Mouse (Mus musculus) large intestine, adult 2 months (tissue): ENCODE results near the gene Tnfaip8l1. TPM values are rescaled to one million over a fixed set of nuclear protein-coding genes. Genes with fewer than 3 reads are reported as not detected.

Experiments
- DNase-seq: peaks from one replicate; pipeline ENCODE4 v3.0.0-alpha.2; 2012; ENCODE audit warnings: low read depth, low spot score
- WGBS: fragments of 180-500 bp; shearing (Covaris S2); methylation state at CpG from one replicate; pipeline ENCODE4 v1.1.7; 2018; 5-methylcytosine and 5-hydroxymethylcytosine counted together
- polyA plus RNA-seq: library from polyadenylated mRNA; depleted of rRNA; stranded (reverse); fragments of >200 nt; gene quantifications from 2 replicates; pipeline ENCODE4 v1.2.3, GENCODE M21; 2012; rRNA removed

Gene Tnfaip8l1
- polyA plus RNA-seq, 1 experiment = 13.6 TPM

DNA sequence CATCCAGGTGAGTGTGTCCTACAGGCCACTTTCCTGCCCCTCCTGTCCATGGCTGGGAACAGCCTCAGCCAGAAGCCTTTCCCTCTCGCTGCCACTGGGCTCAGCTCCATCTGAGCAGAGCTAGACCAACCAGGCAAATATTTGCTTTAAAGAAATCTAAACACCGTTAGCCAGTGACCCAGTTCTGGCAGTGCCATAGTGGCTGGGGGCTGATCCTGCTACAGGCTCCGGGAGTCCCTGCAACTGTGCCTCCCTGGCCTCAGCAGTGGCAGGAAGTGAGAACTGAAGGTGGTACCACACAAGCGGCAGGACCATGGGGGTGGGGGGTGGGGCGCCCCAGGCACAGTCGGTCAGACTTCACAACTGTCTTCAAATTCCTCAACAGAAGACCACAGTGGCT is 50.4 kb downstream of the Tnfaip8l1 start:
- WGBS = 28% methylated on average over 6 of the region's 6 CpGs
- DNase-seq = no peak

DNA sequence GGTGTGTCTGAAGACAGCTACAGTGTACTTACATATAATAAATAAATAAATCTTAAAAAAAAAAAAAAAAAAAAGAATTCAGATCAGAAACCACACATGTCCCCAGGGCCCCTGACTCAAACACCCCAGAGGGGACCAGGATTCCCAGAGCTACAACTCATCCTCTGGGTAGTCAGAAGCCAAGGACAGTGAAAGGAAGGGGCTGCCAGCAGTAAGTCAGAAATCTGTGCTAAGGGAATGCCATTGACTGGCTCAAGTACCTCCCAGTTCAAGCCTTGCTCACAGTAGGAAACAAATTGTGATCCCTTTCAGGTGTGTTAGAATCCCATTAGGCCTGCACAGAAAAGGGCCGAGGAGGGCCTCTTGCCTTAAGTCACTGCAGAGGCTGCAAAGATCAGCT is 52.0 kb downstream of the Tnfaip8l1 start:
- 94% methylated on average over 1 of the region's 1 CpGs for WGBS
- no peak for DNase-seq

DNA sequence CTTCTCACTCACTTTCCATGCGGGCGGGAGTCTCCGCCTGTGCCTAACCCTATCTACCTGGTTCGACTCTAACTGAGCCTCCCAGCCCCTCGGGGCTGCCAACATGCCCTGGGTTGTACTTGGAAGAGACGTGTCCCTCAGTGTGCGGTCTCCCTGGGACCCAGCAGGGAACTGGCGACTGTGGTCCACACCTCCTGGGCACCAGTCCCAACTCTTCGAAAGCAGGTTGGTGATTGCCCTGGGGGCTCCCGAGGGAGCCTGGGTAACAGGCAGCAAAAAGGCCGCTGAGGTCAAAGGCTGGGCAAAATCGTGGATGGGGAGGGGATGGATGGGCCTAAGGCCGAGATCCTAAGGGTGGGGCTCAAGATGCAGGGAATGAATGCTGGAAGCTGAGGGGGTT is 55.4 kb downstream of the Tnfaip8l1 start:
- 53% methylated on average over 13 of the region's 13 CpGs for WGBS
- DNase-seq = no peak

DNA sequence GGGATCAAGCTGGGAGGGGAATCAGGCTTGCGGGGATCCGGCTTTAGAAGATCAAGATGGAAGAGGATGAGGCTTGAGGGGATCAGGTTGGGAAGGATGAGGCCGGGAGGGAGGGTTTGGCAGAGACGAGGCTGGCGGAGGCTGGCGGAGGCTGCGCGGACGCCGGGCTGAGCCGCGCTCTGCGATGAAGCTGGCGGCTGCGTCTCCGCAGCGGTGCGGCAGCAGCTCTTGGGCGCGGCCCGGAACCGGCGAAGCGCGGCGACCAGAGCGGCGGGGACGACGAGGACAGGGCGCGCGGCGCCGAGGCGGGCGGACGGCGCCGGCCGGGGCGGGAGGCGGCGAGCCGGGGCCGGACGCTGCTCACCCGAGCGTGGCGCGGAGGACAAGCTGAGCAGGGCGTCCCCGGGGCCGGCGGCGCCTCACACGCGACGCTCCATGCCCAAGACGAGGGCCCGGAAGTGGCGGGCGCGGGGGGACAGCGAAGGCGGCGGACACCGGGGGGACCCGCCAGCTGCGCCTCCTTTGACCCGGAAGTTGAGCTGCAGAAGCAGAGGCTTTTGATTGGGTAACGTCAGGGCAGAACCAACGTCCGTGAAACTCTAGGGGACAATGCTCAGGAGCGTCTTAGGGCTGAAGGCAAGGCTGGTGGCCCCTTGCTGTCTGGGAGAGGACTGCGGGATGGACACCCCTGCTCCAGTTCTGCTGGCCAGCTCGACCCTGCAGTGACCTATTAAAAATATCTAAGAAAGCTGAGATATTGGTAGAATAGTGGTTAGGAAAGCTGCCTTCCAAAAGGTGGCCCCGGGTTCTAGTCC is 56.3 kb downstream of the Tnfaip8l1 start, which contains the start of gene Dpp9:
Gene Dpp9 (minus strand): TSS at position 529 of the 815 bp plus-strand sequence.
- WGBS = under 1% methylated on average over 69 of the region's 78 CpGs
- DNase-seq = peak; percentile 84

DNA sequence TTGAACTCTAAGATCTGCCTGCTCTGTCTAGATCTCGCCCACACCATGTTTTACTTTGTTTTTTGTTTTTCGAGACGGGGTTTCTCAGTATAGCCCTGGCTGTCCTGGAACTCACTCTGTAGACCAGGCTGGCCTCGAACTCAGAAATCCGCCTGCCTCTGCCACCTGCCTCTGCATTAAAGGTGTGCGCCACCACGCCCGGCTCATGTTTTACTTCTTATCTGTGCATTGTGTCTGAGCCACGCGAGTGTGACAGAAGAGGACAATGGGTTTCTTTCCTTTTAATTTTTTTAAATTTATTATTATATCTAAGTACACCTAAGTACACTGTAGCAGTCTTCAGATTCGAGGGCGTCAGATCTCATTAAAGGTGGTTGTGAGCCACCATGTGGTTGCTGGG is 57.0 kb downstream of the Tnfaip8l1 start:
- 22% methylated on average over 12 of the region's 12 CpGs for WGBS
- no peak for DNase-seq

DNA sequence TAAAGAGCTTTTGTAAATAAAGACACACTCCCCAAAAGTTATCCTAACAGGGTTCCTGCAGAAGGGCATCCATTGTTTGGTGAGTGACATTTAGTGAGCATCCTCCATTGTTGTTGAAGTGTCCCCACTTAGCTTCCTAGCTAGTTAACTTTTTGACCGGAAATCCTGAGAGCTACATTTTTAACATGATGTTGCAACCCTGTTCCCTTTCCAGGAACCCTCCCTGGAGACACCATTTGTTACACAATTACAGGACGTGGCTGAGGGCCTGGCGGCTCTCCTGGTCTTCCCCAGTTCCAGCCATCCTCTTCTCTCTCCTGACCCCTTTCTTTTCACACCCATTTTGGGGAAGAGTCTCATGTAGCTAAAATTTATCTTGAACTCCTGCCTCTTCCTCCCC is 57.5 kb downstream of the Tnfaip8l1 start:
- WGBS = 32% methylated on average over 3 of the region's 3 CpGs
- no peak for DNase-seq

Other genes with a start within 250 kb of the Tnfaip8l1 start
- gene Zfp119b, start 213.0 kb upstream of the Tnfaip8l1 start, polyA plus RNA-seq = 0.45 and 0.60 TPM in 2 replicates
- 5.6 and 7.3 TPM in 2 replicates for gene Ebi3, start 209.8 kb upstream of the Tnfaip8l1 start, polyA plus RNA-seq
- gene Yju2, start 203.4 kb upstream of the Tnfaip8l1 start, polyA plus RNA-seq = 5.8 and 7.2 TPM in 2 replicates
- gene Shd, start 192.0 kb upstream of the Tnfaip8l1 start, polyA plus RNA-seq = 1.6 and 1.7 TPM in 2 replicates
- gene Fsd1, start 176.0 kb upstream of the Tnfaip8l1 start, polyA plus RNA-seq = 1.3 and 2.3 TPM in 2 replicates
- gene Stap2, start 156.9 kb upstream of the Tnfaip8l1 start, polyA plus RNA-seq = 174 and 242 TPM in 2 replicates
- gene Mpnd, start 156.8 kb upstream of the Tnfaip8l1 start, polyA plus RNA-seq = 177 and 217 TPM in 2 replicates
- 56.9 and 68.9 TPM in 2 replicates for gene Sh3gl1, start 125.8 kb upstream of the Tnfaip8l1 start, polyA plus RNA-seq
- gene Chaf1a, start 122.0 kb upstream of the Tnfaip8l1 start, polyA plus RNA-seq = 6.9 and 7.0 TPM in 2 replicates
- 51.6 and 65.0 TPM in 2 replicates for gene Ubxn6, start 87.4 kb upstream of the Tnfaip8l1 start, polyA plus RNA-seq
- 22.2 and 26.6 TPM in 2 replicates for gene Hdgfl2, start 82.8 kb upstream of the Tnfaip8l1 start, polyA plus RNA-seq
- gene Plin4, start 52.7 kb upstream of the Tnfaip8l1 start, polyA plus RNA-seq = 12.9 and 18.1 TPM in 2 replicates
- gene Plin5, start 44.9 kb upstream of the Tnfaip8l1 start, polyA plus RNA-seq = 0.27 and 0.49 TPM in 2 replicates
- gene Lrg1, start 40.5 kb upstream of the Tnfaip8l1 start, polyA plus RNA-seq = 13.0 and 29.5 TPM in 2 replicates
- gene Sema6b, start 22.1 kb upstream of the Tnfaip8l1 start, polyA plus RNA-seq = 3.3 and 3.5 TPM in 2 replicates
- gene Mydgf, start 21.4 kb downstream of the Tnfaip8l1 start, polyA plus RNA-seq = 112 and 113 TPM in 2 replicates
- gene Dpp9, start 56.4 kb downstream of the Tnfaip8l1 start, polyA plus RNA-seq = 33.6 and 42.8 TPM in 2 replicates
- 15.2 and 19.1 TPM in 2 replicates for gene Fem1a, start 94.3 kb downstream of the Tnfaip8l1 start, polyA plus RNA-seq
- 45.4 and 61.3 TPM in 2 replicates for gene Ticam1, start 114.3 kb downstream of the Tnfaip8l1 start, polyA plus RNA-seq
- 81.6 and 154 TPM in 2 replicates for gene Plin3, start 130.4 kb downstream of the Tnfaip8l1 start, polyA plus RNA-seq
- gene Arrdc5, start 137.8 kb downstream of the Tnfaip8l1 start, polyA plus RNA-seq = not detected in 2 replicates
- 29.2 and 30.7 TPM in 2 replicates for gene Uhrf1, start 140.8 kb downstream of the Tnfaip8l1 start, polyA plus RNA-seq
- gene Kdm4b, start 163.6 kb downstream of the Tnfaip8l1 start, polyA plus RNA-seq = 16.4 and 22.7 TPM in 2 replicates